In genomic region chr8:109014746-109015145, GRCm38 (mm10) we compare ENCODE assay signal across 9 mouse cellular contexts.
A peak's percentile ranks its signal among the peaks of the same experiment; 100 is the strongest.
DNase-seq lines count a peak whose midpoint lies in the region; ATAC-seq and TF ChIP-seq lines count a peak whose summit lies in the region.
"Had no signal": no experiment of that assay in that cellular context is flagged by ENCODE, and none has a peak within 500 bp of the region (broad histone marks: within the 10 kb centered on the region; RNA-seq: fewer than 3 reads in every experiment).

No protein-coding gene starts in this region.

- TF ChIP-seq CTCF in kidney, postnatal 0 days (IDR thresholded peaks at IDR 0.05; ENCODE audit: low read depth), result peak; percentile 80

- H3K4me3 ChIP-seq in kidney, postnatal 0 days (replicated peaks; ENCODE audit: low read depth, low read length), result no peak overlapping the region
- H3K4me3 ChIP-seq: lung, embryonic 15.5 days had no signal

- no peaks in the 10 kb centered on the region for H3K4me1 ChIP-seq in kidney, postnatal 0 days (replicated peaks; ENCODE audit: insufficient read depth, low read length)
- H3K4me1 ChIP-seq: lung, embryonic 15.5 days had no signal

- no peak overlapping the region for H3K9ac ChIP-seq in kidney, postnatal 0 days (ENCODE audit: low read depth, low read length)
- H3K9ac ChIP-seq: lung, embryonic 15.5 days had no signal

- no peak overlapping the region for H3K27ac ChIP-seq in kidney, postnatal 0 days
- H3K27ac ChIP-seq: lung, embryonic 15.5 days had no signal

- H3K4me2 ChIP-seq in kidney, postnatal 0 days (ENCODE audit: low read length), result no peak overlapping the region
- H3K4me2 ChIP-seq: lung, embryonic 15.5 days had no signal

- WGBS in kidney, postnatal 0 days, result 76% methylated on average over 7 of the region's 7 CpGs

- peak; percentile 28 for DNase-seq in CD4-positive, CD25-positive, alpha-beta regulatory T cell, adult 2 months (ENCODE audit: low read depth, low spot score)
- peak; percentile 55 for DNase-seq in kidney, postnatal 0 days (ENCODE audit: low spot score)
- no peak for DNase-seq in kidney, adult 11 months
- DNase-seq in adrenal gland, adult (ENCODE audit: inconsistent age in 2 of 2, low spot score in 1 of 2), result peak; percentile 47 to 85
- DNase-seq in forelimb bud, embryonic 11.5 days (ENCODE audit: low read depth, low spot score), result peak; percentile 56
- DNase-seq in lung, postnatal 36 days, result peak; percentile 47
- DNase-seq in thymus, postnatal 25 days, result peak; percentile 74

- H3K9me3 ChIP-seq in kidney, postnatal 0 days (replicated peaks; ENCODE audit: low read length), result no peaks in the 10 kb centered on the region
- H3K9me3 ChIP-seq: lung, embryonic 15.5 days had no signal

- no peaks in the 10 kb centered on the region for H3K27me3 ChIP-seq in kidney, postnatal 0 days (ENCODE audit: insufficient read depth, low read length)
- H3K27me3 ChIP-seq: lung, embryonic 15.5 days had no signal

- no peaks in the 10 kb centered on the region for H3K36me3 ChIP-seq in kidney, postnatal 0 days (ENCODE audit: insufficient read depth, low read length)
- H3K36me3 ChIP-seq: lung, embryonic 15.5 days had no signal

- ATAC-seq in CD4-positive, CD25-positive, alpha-beta regulatory T cell, adult 4 months, result no peak
- ATAC-seq in kidney, postnatal 0 days (replicated peaks; ENCODE audit: low FRiP score, low read depth), result no peak
